Mouse (Mus musculus): Measurements from ENCODE around the gene Ltbp2. TPM values are rescaled to one million over a fixed set of nuclear protein-coding genes. Genes with fewer than 3 reads are reported as not detected.
A peak's percentile ranks its signal among the peaks of the same experiment; 100 is the strongest.

Ltbp2 gene
- polyA plus RNA-seq, 1 experiment: 6.9 TPM

DNA sequence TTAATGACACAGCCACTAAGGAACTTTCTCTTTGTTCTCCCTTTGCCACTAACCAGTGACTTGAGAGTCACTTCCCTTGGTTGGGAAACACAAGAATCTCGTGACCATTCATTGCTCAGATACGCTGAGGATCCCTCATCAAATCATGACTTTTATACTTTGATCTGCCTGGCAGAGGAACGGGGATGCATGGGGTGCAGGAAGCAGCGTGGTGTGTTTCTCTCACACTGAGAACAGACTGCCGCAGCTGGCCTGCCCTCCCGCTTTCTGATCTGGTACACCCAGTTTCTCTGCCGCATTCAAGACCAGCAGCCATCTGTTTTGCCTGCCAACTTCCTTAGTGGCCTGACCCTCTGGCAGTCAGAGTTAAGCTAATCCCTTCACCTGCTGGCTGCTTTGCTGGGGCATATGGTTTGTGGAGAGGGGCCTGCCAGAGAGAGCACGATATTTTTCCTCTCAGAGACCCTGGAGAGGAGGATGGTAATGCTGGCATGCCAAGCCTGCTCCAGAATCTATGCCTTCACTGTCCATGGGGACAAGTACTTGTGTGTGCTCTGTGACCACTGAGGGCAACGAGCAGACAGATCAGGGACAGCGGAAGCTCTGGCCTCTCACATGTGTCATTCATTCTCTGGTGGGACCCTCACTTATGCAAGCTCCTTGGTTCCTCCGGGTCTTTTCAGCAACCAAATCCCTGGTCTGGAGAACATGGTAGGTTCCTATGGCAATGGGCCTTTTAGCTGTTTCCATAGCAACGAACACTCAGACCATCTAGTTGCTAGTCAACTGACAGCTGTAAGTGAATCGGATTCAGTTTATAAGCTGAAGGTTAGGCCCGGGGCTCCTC lies 124.0 kb downstream of the Ltbp2 start:
- 32% methylated on average over 14 of the region's 14 CpGs for WGBS
- Histone ChIP-seq H3K4me3 (replicated peaks; ENCODE audit: control insufficient read depth, low read depth, low read length) (peak overlapping the region; percentile 31), H3K27ac (ENCODE audit: control insufficient read depth, insufficient read depth, low read depth, low read length, poor library complexity) (peak overlapping the region; percentile 75)

DNA sequence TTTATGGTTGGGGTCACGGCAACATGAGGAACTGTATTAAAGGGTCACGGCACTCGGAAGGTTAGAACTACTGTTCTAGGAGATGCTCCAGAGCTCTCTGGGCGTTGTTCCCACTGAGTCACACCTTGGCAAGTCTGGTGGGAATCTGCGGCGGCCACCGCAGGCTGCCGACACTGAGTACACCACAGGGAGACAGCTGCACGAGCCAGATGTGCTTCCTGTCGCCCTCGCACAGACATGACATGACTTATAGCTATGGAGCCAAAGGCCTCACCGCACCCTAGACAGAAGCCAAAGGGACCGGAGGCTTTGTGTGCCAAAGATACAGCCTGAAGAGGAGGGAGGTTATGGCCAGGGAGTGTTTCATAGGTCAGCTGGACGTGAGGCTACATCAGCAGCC lies 125.7 kb downstream of the Ltbp2 start:
- peaks cover 10% of the 10 kb centered on the region for H3K4me1 ChIP-seq (ENCODE audit: control insufficient read depth, insufficient read depth, low read length)
- H3K27ac ChIP-seq (ENCODE audit: control insufficient read depth, insufficient read depth, low read depth, low read length, poor library complexity): 0 out of 2 replicates have a peak overlapping the region, but pooled peaks have one; percentile 20
- no peak overlapping the region for H3K4me3 ChIP-seq (replicated peaks; ENCODE audit: control insufficient read depth, low read depth, low read length)
- 30% methylated on average over 14 of the region's 14 CpGs for WGBS
- TF ChIP-seq POLR2A (IDR thresholded peaks at IDR 0.05; ENCODE audit: borderline replicate concordance, control insufficient read depth, low read depth, low read length): no peak
- TF ChIP-seq CTCF (IDR thresholded peaks at IDR 0.05; ENCODE audit: control insufficient read depth, insufficient read depth, low read length): no peak

More for the DNA sequence above, 124.0 kb downstream of the Ltbp2 start:
- TF ChIP-seq CTCF (IDR thresholded peaks at IDR 0.05; ENCODE audit: control insufficient read depth, insufficient read depth, low read length): no peak
- TF ChIP-seq POLR2A (IDR thresholded peaks at IDR 0.05; ENCODE audit: borderline replicate concordance, control insufficient read depth, low read depth, low read length): no peak
- H3K4me1 ChIP-seq (ENCODE audit: control insufficient read depth, insufficient read depth, low read length): peaks cover 8% of the 10 kb centered on the region

DNA sequence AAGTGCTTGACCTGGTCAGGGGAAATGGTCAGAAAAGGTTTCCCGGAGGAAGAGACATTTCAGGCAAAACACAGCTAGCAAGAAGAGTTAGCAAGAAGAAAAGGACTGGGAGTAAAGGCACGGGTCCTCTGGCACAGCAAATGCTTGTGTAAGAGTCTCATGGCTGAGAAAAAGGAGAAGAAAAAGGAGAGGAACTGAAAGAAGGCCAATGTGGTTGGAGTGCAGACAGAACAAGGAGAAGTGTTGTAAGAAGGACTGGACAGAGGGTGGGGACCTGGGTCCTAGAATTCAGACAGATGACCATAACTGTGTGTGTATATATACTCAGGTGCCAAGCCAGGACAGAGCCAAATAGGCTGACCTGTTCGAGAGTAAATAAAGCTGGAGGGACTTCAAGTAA lies 128.2 kb downstream of the Ltbp2 start:
- TF ChIP-seq CTCF (IDR thresholded peaks at IDR 0.05; ENCODE audit: control insufficient read depth, insufficient read depth, low read length) (no peak), POLR2A (IDR thresholded peaks at IDR 0.05; ENCODE audit: borderline replicate concordance, control insufficient read depth, low read depth, low read length) (no peak)
- Histone ChIP-seq H3K27ac (ENCODE audit: control insufficient read depth, insufficient read depth, low read depth, low read length, poor library complexity) (peak overlapping the region; percentile 3; the same call in 1 of the 2 replicates), H3K4me3 (replicated peaks; ENCODE audit: control insufficient read depth, low read depth, low read length) (no peak overlapping the region), H3K4me1 (ENCODE audit: control insufficient read depth, insufficient read depth, low read length) (peaks cover 10% of the 10 kb centered on the region)
- 27% methylated on average over 3 of the region's 3 CpGs for WGBS

DNA sequence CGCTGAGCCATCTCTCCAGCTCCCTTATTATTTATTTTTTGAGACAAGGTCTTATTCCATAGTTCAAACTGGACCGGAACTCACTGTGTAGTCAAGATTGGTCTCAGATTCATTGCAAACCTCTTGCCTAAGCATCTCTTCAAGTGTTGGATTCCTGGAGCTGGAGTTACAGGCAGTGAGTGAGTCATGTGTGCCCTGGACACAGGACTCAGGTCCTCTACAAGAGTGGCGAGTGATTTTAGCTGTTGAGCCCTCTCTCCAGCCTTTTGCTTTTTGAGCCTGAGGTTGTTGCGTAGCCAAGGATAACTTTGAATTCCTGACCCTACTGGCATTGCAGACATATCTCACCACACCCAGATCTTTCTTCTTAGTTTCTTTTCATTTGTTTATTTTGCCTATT lies 130.6 kb downstream of the Ltbp2 start:
- no peak for TF ChIP-seq CTCF (IDR thresholded peaks at IDR 0.05; ENCODE audit: control insufficient read depth, insufficient read depth, low read length)
- TF ChIP-seq POLR2A (IDR thresholded peaks at IDR 0.05; ENCODE audit: borderline replicate concordance, control insufficient read depth, low read depth, low read length): no peak
- 81% methylated on average over 4 of the region's 4 CpGs for WGBS

GRCm38 (mm10) chr12:84743496-84743895 lies 132.8 kb downstream of the Ltbp2 start:
- Histone ChIP-seq H3K4me3 (replicated peaks; ENCODE audit: control insufficient read depth, low read depth, low read length) (no peak overlapping the region), H3K4me1 (ENCODE audit: control insufficient read depth, insufficient read depth, low read length) (peaks cover 3% of the 10 kb centered on the region), H3K27ac (ENCODE audit: control insufficient read depth, insufficient read depth, low read depth, low read length, poor library complexity) (no peak overlapping the region)
- WGBS: 82% methylated on average over 10 of the region's 10 CpGs
- no peak for TF ChIP-seq POLR2A (IDR thresholded peaks at IDR 0.05; ENCODE audit: borderline replicate concordance, control insufficient read depth, low read depth, low read length)
- TF ChIP-seq CTCF (IDR thresholded peaks at IDR 0.05; ENCODE audit: control insufficient read depth, insufficient read depth, low read length): no peak

More for the DNA sequence above, 130.6 kb downstream of the Ltbp2 start:
- Histone ChIP-seq H3K4me1 (ENCODE audit: control insufficient read depth, insufficient read depth, low read length) (peaks cover 7% of the 10 kb centered on the region), H3K4me3 (replicated peaks; ENCODE audit: control insufficient read depth, low read depth, low read length) (no peak overlapping the region), H3K27ac (ENCODE audit: control insufficient read depth, insufficient read depth, low read depth, low read length, poor library complexity) (no peak overlapping the region)

DNA sequence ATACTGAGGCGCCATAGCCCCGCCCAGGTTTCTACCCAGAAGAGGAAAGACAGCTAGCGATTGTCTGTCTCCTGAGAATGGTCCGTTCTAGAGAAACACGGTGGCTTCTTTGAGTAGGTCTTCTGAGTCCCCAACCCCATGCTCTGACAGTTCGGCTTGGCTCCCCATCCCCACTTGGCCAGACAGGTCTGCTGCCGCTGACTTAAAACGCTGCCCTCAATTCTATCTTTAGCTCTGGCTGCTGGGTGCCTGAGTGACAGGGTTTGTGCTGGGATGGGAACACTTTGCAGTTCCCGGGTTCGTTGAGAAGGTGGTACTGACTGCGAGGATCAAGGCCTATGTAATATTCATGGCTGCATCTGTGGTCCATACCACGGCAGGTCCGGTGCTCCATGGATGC lies 143.0 kb downstream of the Ltbp2 start:
- TF ChIP-seq POLR2A (IDR thresholded peaks at IDR 0.05; ENCODE audit: borderline replicate concordance, control insufficient read depth, low read depth, low read length): no peak
- no peak for TF ChIP-seq CTCF (IDR thresholded peaks at IDR 0.05; ENCODE audit: control insufficient read depth, insufficient read depth, low read length)
- WGBS: 62% methylated on average over 13 of the region's 13 CpGs
- no peak overlapping the region for H3K4me3 ChIP-seq (replicated peaks; ENCODE audit: control insufficient read depth, low read depth, low read length)
- H3K27ac ChIP-seq (ENCODE audit: control insufficient read depth, insufficient read depth, low read depth, low read length, poor library complexity): no peak overlapping the region
- no peaks in the 10 kb centered on the region; the same call in 1 of the 2 replicates for H3K4me1 ChIP-seq (ENCODE audit: control insufficient read depth, insufficient read depth, low read length)

Other genes starting within 250 kb of the Ltbp2 start
- gene Vrtn, start 235.5 kb downstream of the Ltbp2 start, polyA plus RNA-seq (2011; ENCODE audit: insufficient read depth, insufficient read length, low replicate concordance, missing spikeins): not detected in 2 replicates
- 1.3 and 2.4 TPM in 2 replicates for gene Syndig1l, start 177.7 kb downstream of the Ltbp2 start, polyA plus RNA-seq (2011; ENCODE audit: insufficient read depth, insufficient read length, low replicate concordance, missing spikeins)
- 33.6 and 72.2 TPM in 2 replicates for gene Npc2, start 103.4 kb downstream of the Ltbp2 start, polyA plus RNA-seq (2011; ENCODE audit: insufficient read depth, insufficient read length, low replicate concordance, missing spikeins)
- gene Isca2, start 103.3 kb downstream of the Ltbp2 start, polyA plus RNA-seq (2011; ENCODE audit: insufficient read depth, insufficient read length, low replicate concordance, missing spikeins): 83.4 and 90.0 TPM in 2 replicates
- 76.1 and 122 TPM in 2 replicates for gene Fcf1, start 94.4 kb upstream of the Ltbp2 start, polyA plus RNA-seq (2011; ENCODE audit: insufficient read depth, insufficient read length, low replicate concordance, missing spikeins)
- 16.9 and 28.6 TPM in 2 replicates for gene Arel1, start 94.4 kb upstream of the Ltbp2 start, polyA plus RNA-seq (2011; ENCODE audit: insufficient read depth, insufficient read length, low replicate concordance, missing spikeins)
- 15.0 and 36.2 TPM in 2 replicates for gene Ylpm1, start 119.8 kb upstream of the Ltbp2 start, polyA plus RNA-seq (2011; ENCODE audit: insufficient read depth, insufficient read length, low replicate concordance, missing spikeins)
- gene Prox2, start 234.2 kb upstream of the Ltbp2 start, polyA plus RNA-seq (2011; ENCODE audit: insufficient read depth, insufficient read length, low replicate concordance, missing spikeins): 2.2 and 2.9 TPM in 2 replicates
- 87.0 and 102 TPM in 2 replicates for gene Dlst, start 234.3 kb upstream of the Ltbp2 start, polyA plus RNA-seq (2011; ENCODE audit: insufficient read depth, insufficient read length, low replicate concordance, missing spikeins)